Mouse (Mus musculus) neural tube, embryonic 11.5 days (tissue): ENCODE measurements around the gene Nol11. TPM values are rescaled to one million over a fixed set of nuclear protein-coding genes. Genes with fewer than 3 reads are reported as not detected.
A peak's percentile ranks its signal among the peaks of the same experiment; 100 is the strongest.
"Not testable (repeated sequence)": the region's sequence is repeated elsewhere in the genome, so short reads cannot be mapped to it uniquely, and the experiment has no call there.

Experiments used
- ATAC-seq: fragments of 200-750 bp; cut with Nextera tagmentation; 2 replicates; pipeline ENCODE4 v1.8.0; 2017; ENCODE audit warnings: moderate number of reproducible peaks, mild to moderate bottlenecking, moderate TSS enrichment, moderate library complexity; ENCODE audit not compliant: insufficient read depth, low FRiP score, low TSS enrichment
- DNase-seq: peaks from one replicate; pipeline ENCODE4 v3.0.0-alpha.2; 2015; ENCODE audit warnings: low spot score
- H3K27ac ChIP-seq: fragments of 300-500 bp; sonication (generic); 2 replicates; pipeline ENCODE4 v1.5.1; 2014; ENCODE audit warnings: low read depth, mild to moderate bottlenecking, low read length
- H3K27me3 ChIP-seq: fragments of 300-500 bp; sonication (generic); 2 replicates; pipeline ENCODE4 v1.6.1; 2014; ENCODE audit warnings: mild to moderate bottlenecking, low read length, mixed read lengths; ENCODE audit not compliant: control insufficient read depth, insufficient read depth
- H3K36me3 ChIP-seq: fragments of 300-500 bp; sonication (generic); 2 replicates; pipeline ENCODE4 v1.6.1; 2014; ENCODE audit warnings: mild to moderate bottlenecking, low read length, moderate library complexity, mixed read lengths; ENCODE audit not compliant: control insufficient read depth, insufficient read depth
- H3K4me1 ChIP-seq: fragments of 300-500 bp; sonication (generic); 2 replicates; pipeline ENCODE4 v1.6.1; 2014; ENCODE audit warnings: low read length, mixed read lengths; ENCODE audit not compliant: control insufficient read depth, insufficient read depth
- H3K4me2 ChIP-seq: fragments of 300-500 bp; sonication (generic); 2 replicates; pipeline ENCODE4 v1.6.1; 2014; ENCODE audit warnings: low read depth, mild to moderate bottlenecking, moderate library complexity
- H3K4me3 ChIP-seq: fragments of 300-500 bp; sonication (generic); 2 replicates; pipeline ENCODE4 v1.5.1; 2014; ENCODE audit warnings: low read depth, low read length
- H3K9ac ChIP-seq: fragments of 300-500 bp; sonication (generic); 2 replicates; pipeline ENCODE4 v1.6.1; 2014; ENCODE audit warnings: mild to moderate bottlenecking, low read length
- H3K9me3 ChIP-seq: fragments of 300-500 bp; sonication (generic); 2 replicates; pipeline ENCODE4 v1.6.1; 2016; ENCODE audit warnings: low read length; ENCODE audit not compliant: control insufficient read depth
- WGBS: fragments of 180-500 bp; shearing (Covaris S2); extraction: QIAGEN DNeasy Blood & Tissue Kit; methylation state at CpG from one replicate; pipeline ENCODE4 v1.1.7; 2014; 5-methylcytosine and 5-hydroxymethylcytosine counted together
- polyA plus RNA-seq: library from polyadenylated mRNA; unstranded; fragments of >200 nt; fragmentation: Nextera tagmentation; extraction: Ambion mirVana; gene quantifications from 2 replicates; pipeline ENCODE4 v1.2.1, GENCODE M21; 2014

Gene Nol11
- polyA plus RNA-seq, 1 experiment from 2014 or later, result 74.0 TPM

GRCm38 (mm10) chr11:107130879-107131748 lies 58.1 kb downstream of the Nol11 start:
- no peaks in the 10 kb centered on the region for H3K27me3 ChIP-seq
- H3K4me3 ChIP-seq, result peak overlapping the region; percentile 96
- under 1% methylated on average over 55 of the region's 65 CpGs for WGBS
- DNase-seq (peak; percentile 71), ATAC-seq (peak; percentile 67)
- H3K4me2 ChIP-seq, result peak overlapping the region; percentile 71
- peak overlapping the region; percentile 99 for H3K9ac ChIP-seq
- H3K27ac ChIP-seq, result peak overlapping the region; percentile 98
- H3K9me3 ChIP-seq, result no peaks in the 10 kb centered on the region
- H3K4me1 ChIP-seq, result peaks cover 9% of the 10 kb centered on the region
- H3K36me3 ChIP-seq, result no peaks in the 10 kb centered on the region

- Histone ChIP-seq H3K4me1 (peaks cover 9% of the 10 kb centered on the region), H3K9ac (peak overlapping the region; percentile 99), H3K4me2 (peak overlapping the region; percentile 71), H3K4me3 (peak overlapping the region; percentile 96), H3K27me3 (no peaks in the 10 kb centered on the region), H3K27ac (no peak overlapping the region), H3K36me3 (no peaks in the 10 kb centered on the region), H3K9me3 (no peaks in the 10 kb centered on the region)
- WGBS, result 2% methylated on average over 18 of the region's 18 CpGs
- ATAC-seq (no peak), DNase-seq (no peak)
Measured at GRCm38 (mm10) chr11:107130221-107130788, 58.9 kb downstream of the Nol11 start.

GRCm38 (mm10) chr11:107129641-107130040 lies 59.5 kb downstream of the Nol11 start:
- 27% methylated on average over 2 of the region's 2 CpGs for WGBS
- Histone ChIP-seq H3K4me1 (peaks cover 11% of the 10 kb centered on the region), H3K9ac (no peak overlapping the region; the same call in 1 of the 2 replicates), H3K27me3 (no peaks in the 10 kb centered on the region), H3K4me2 (peak overlapping the region; percentile 71), H3K36me3 (no peaks in the 10 kb centered on the region), H3K4me3 (peak overlapping the region; percentile 96; the same call in 1 of the 2 replicates), H3K27ac (no peak overlapping the region), H3K9me3 (no peaks in the 10 kb centered on the region)
- no peak for DNase-seq
- ATAC-seq, result no peak

- not testable (repeated sequence) for H3K9me3 ChIP-seq, H3K4me2 ChIP-seq, H3K36me3 ChIP-seq, H3K9ac ChIP-seq, H3K4me3 ChIP-seq, H3K27ac ChIP-seq, DNase-seq, H3K27me3 ChIP-seq, ATAC-seq
- 91% methylated on average over 1 of the region's 2 CpGs for WGBS
- peaks cover 17% of the 10 kb centered on the region for H3K4me1 ChIP-seq
Measured at GRCm38 (mm10) chr11:107126716-107127115, 62.5 kb downstream of the Nol11 start.

- Histone ChIP-seq H3K4me3 (no peak overlapping the region), H3K36me3 (no peaks in the 10 kb centered on the region; the same call in 1 of the 2 replicates), H3K4me1 (peaks cover 14% of the 10 kb centered on the region), H3K27me3 (no peaks in the 10 kb centered on the region), H3K9me3 (no peaks in the 10 kb centered on the region), H3K4me2 (no peak overlapping the region), H3K27ac (no peak overlapping the region), H3K9ac (no peak overlapping the region)
- ATAC-seq (no peak), DNase-seq (no peak)
- 87% methylated on average over 4 of the region's 4 CpGs for WGBS
Measured at GRCm38 (mm10) chr11:107125011-107125410, 64.2 kb downstream of the Nol11 start.

GRCm38 (mm10) chr11:107124327-107124731 lies 64.9 kb downstream of the Nol11 start:
- H3K27ac ChIP-seq, result no peak overlapping the region
- peaks cover 7% of the 10 kb centered on the region for H3K4me1 ChIP-seq
- no peak for ATAC-seq
- no peak overlapping the region for H3K9ac ChIP-seq
- H3K27me3 ChIP-seq, result no peaks in the 10 kb centered on the region
- DNase-seq, result no peak
- no peak overlapping the region for H3K4me3 ChIP-seq
- no peaks in the 10 kb centered on the region for H3K9me3 ChIP-seq
- WGBS, result 41% methylated on average over 7 of the region's 7 CpGs
- peak overlapping the region; percentile 7; the same call in 1 of the 2 replicates for H3K4me2 ChIP-seq
- H3K36me3 ChIP-seq, result no peaks in the 10 kb centered on the region; the same call in 1 of the 2 replicates

GRCm38 (mm10) chr11:107117789-107118188 lies 71.4 kb downstream of the Nol11 start:
- 84% methylated on average over 12 of the region's 12 CpGs for WGBS
- no peak overlapping the region for H3K27ac ChIP-seq

More at GRCm38 (mm10) chr11:107117789-107118188, 71.4 kb downstream of the Nol11 start:
- no peaks in the 10 kb centered on the region for H3K9me3 ChIP-seq
- DNase-seq (no peak), ATAC-seq (no peak)
- no peak overlapping the region for H3K4me3 ChIP-seq
- H3K4me1 ChIP-seq, result peaks cover 11% of the 10 kb centered on the region
- H3K36me3 ChIP-seq, result no peaks in the 10 kb centered on the region
- no peaks in the 10 kb centered on the region for H3K27me3 ChIP-seq
- H3K9ac ChIP-seq, result no peak overlapping the region
- H3K4me2 ChIP-seq, result no peak overlapping the region
